Mouse (Mus musculus) stomach, postnatal 0 days (tissue): Measurements from ENCODE around the gene Cavin1. TPM values are rescaled to one million over a fixed set of nuclear protein-coding genes. Genes with fewer than 3 reads are reported as not detected.

Experiments used
- ATAC-seq: fragments of 200-750 bp; cut with Nextera tagmentation; 2 replicates; pipeline ENCODE4 v1.8.0; 2017; ENCODE audit not compliant: low FRiP score, low TSS enrichment
- DNase-seq: peaks from one replicate; pipeline ENCODE4 v3.0.0-alpha.2; 2016; ENCODE audit warnings: low spot score
- H3K27ac ChIP-seq: fragments of 300-500 bp; sonication (generic); replicated peaks from 2 replicates; pipeline ENCODE4 v1.5.1; 2014; ENCODE audit warnings: mild to moderate bottlenecking, control low read depth
- H3K27me3 ChIP-seq: fragments of 300-500 bp; sonication (generic); 2 replicates; pipeline ENCODE4 v1.6.1; 2014; ENCODE audit warnings: low read length; ENCODE audit not compliant: control insufficient read depth, insufficient read depth
- H3K36me3 ChIP-seq: fragments of 300-500 bp; sonication (generic); 2 replicates; pipeline ENCODE4 v1.6.1; 2014; ENCODE audit warnings: low read length, mixed read lengths; ENCODE audit not compliant: control insufficient read depth, insufficient read depth
- H3K4me1 ChIP-seq: fragments of 300-500 bp; sonication (generic); replicated peaks from 2 replicates; pipeline ENCODE4 v1.6.1; 2014; ENCODE audit warnings: antibody characterized with exemption; ENCODE audit not compliant: control insufficient read depth, insufficient read depth
- H3K4me2 ChIP-seq: fragments of 300-500 bp; sonication (generic); replicated peaks from 2 replicates; pipeline ENCODE4 v1.6.1; 2014; ENCODE audit warnings: low read depth, mild to moderate bottlenecking, control low read depth, moderate library complexity
- H3K4me3 ChIP-seq: fragments of 300-500 bp; sonication (generic); 2 replicates; pipeline ENCODE4 v1.5.1; 2014; ENCODE audit warnings: low read depth, low read length, control low read depth
- H3K9ac ChIP-seq: fragments of 300-500 bp; sonication (generic); 2 replicates; pipeline ENCODE4 v1.6.1; 2014; ENCODE audit warnings: mild to moderate bottlenecking, low read length, control low read depth, mixed read lengths
- H3K9me3 ChIP-seq: fragments of 300-500 bp; sonication (generic); 2 replicates; pipeline ENCODE4 v1.6.1; 2016; ENCODE audit warnings: low read length; ENCODE audit not compliant: control insufficient read depth
- CTCF ChIP-seq: IDR thresholded peaks from 2 replicates; pipeline ENCODE4 v1.5.1; 2016; ENCODE audit warnings: antibody characterized with exemption, low read depth, mild to moderate bottlenecking, moderate library complexity
- EP300 ChIP-seq: optimal IDR thresholded peaks from 2 replicates; pipeline ENCODE3; 2016; ENCODE audit warnings: antibody characterized with exemption
- WGBS: fragments of 180-500 bp; shearing (Covaris S2); extraction: QIAGEN DNeasy Blood & Tissue Kit; methylation state at CpG from one replicate; pipeline ENCODE4 v1.1.7; 2014; 5-methylcytosine and 5-hydroxymethylcytosine counted together
- polyA plus RNA-seq: library from polyadenylated mRNA; unstranded; fragments of >200 nt; fragmentation: Nextera tagmentation; extraction: Ambion mirVana; gene quantifications from 2 replicates; pipeline ENCODE4 v1.2.1, GENCODE M21; 2015

The Cavin1 gene
- polyA plus RNA-seq, 1 experiment from 2014 or later, result 331 TPM

- WGBS, result 59% methylated on average over 1 of the region's 1 CpGs
- Histone ChIP-seq H3K4me3 (no peak overlapping the region), H3K9ac (no peak overlapping the region), H3K4me1 (no peaks in the 10 kb centered on the region), H3K27ac (no peak overlapping the region), H3K9me3 (no peaks in the 10 kb centered on the region), H3K27me3 (no peaks in the 10 kb centered on the region), H3K4me2 (no peak overlapping the region), H3K36me3 (no peaks in the 10 kb centered on the region)
- TF ChIP-seq EP300, result no peak
- TF ChIP-seq CTCF, result no peak
- ATAC-seq, result no peak
- peak; percentile 30 for DNase-seq
Measured at GRCm38 (mm10) chr11:100942388-100942787, 28.3 kb downstream of the Cavin1 start.

- peak within 1 kb of the TSS; percentile 98 for H3K4me3 ChIP-seq
- peak within 1 kb of the TSS; percentile 99 for H3K27ac ChIP-seq
- H3K9me3 ChIP-seq, result no peaks in the 10 kb centered on the region
- peak within 1 kb of the TSS; percentile 69 for H3K4me2 ChIP-seq
- H3K27me3 ChIP-seq, result no peaks in the 10 kb centered on the region
- H3K4me1 ChIP-seq, result peaks cover 7% of the 10 kb centered on the region; the same call in 1 of the 2 replicates
- H3K36me3 ChIP-seq, result no peaks in the 10 kb centered on the region
- ATAC-seq, result peak; percentile 99
- H3K9ac ChIP-seq, result peak within 1 kb of the TSS; percentile 95
- WGBS, result under 1% methylated on average over 29 of the region's 29 CpGs
- DNase-seq, result peak; percentile 100
- TF ChIP-seq CTCF (peak; percentile 10; the same call in 1 of the 2 replicates), EP300 (peak; percentile 95)
Measured at GRCm38 (mm10) chr11:100939512-100940151, 31.1 kb downstream of the Cavin1 start, which contains the start of gene Stat3. Stat3 (minus strand) TSS chr11:100939540.

GRCm38 (mm10) chr11:100938711-100939511 lies 31.8 kb downstream of the Cavin1 start:
- Histone ChIP-seq H3K27me3 (no peaks in the 10 kb centered on the region), H3K36me3 (no peaks in the 10 kb centered on the region), H3K9ac (peak overlapping the region; percentile 95), H3K4me1 (peaks cover 7% of the 10 kb centered on the region; the same call in 1 of the 2 replicates), H3K4me2 (peak overlapping the region; percentile 69), H3K4me3 (peak overlapping the region; percentile 98), H3K27ac (peak overlapping the region; percentile 99), H3K9me3 (no peaks in the 10 kb centered on the region)
- ATAC-seq (no peak; the same call in none of the 2 replicates), DNase-seq (peak; percentile 50)
- TF ChIP-seq CTCF (no peak), EP300 (no peak)
- under 1% methylated on average over 47 of the region's 48 CpGs for WGBS

DNA sequence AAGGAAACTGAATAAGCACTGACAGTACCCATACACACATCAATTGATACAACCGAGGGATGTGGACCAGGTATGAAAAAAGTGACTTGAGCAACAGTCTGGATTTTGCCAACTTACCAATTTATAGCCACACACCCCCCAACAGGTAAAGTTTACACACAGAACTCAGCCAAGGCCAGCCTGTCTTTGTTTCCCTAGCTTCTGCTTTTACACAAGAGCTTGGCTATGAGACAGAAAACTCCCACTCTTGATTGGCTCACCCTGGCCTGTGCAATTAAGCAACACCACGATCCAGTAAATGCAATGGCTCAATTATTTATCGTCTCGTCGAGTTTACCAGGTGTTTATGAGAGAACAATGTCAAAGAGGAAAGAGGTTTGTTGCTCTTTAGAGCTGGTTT lies 32.6 kb downstream of the Cavin1 start:
- Histone ChIP-seq H3K4me1 (peaks cover 7% of the 10 kb centered on the region; the same call in 1 of the 2 replicates), H3K27ac (no peak overlapping the region), H3K4me2 (peak overlapping the region; percentile 69), H3K27me3 (no peaks in the 10 kb centered on the region), H3K4me3 (peak overlapping the region; percentile 98), H3K9ac (peak overlapping the region; percentile 36), H3K9me3 (no peaks in the 10 kb centered on the region), H3K36me3 (no peaks in the 10 kb centered on the region)
- ATAC-seq (no peak), DNase-seq (peak; percentile 33)
- WGBS, result 11% methylated on average over 5 of the region's 5 CpGs
- TF ChIP-seq EP300 (no peak), CTCF (no peak)

GRCm38 (mm10) chr11:100937295-100937694 lies 33.4 kb downstream of the Cavin1 start:
- Histone ChIP-seq H3K27ac (no peak overlapping the region), H3K4me1 (peaks cover 7% of the 10 kb centered on the region; the same call in 1 of the 2 replicates), H3K4me2 (peak overlapping the region; percentile 69), H3K36me3 (no peaks in the 10 kb centered on the region), H3K4me3 (no peak overlapping the region), H3K9me3 (no peaks in the 10 kb centered on the region), H3K9ac (no peak overlapping the region), H3K27me3 (no peaks in the 10 kb centered on the region)
- ATAC-seq, result no peak
- 63% methylated on average over 4 of the region's 4 CpGs for WGBS
- DNase-seq, result no peak
- TF ChIP-seq CTCF (no peak), EP300 (no peak)
